Mouse (Mus musculus): ENCODE results near the gene Id2. TPM values are rescaled to one million over a fixed set of nuclear protein-coding genes. Genes with fewer than 3 reads are reported as not detected.

Id2 gene
- polyA plus RNA-seq (2015; fragmentation: Nextera tagmentation; extraction: Ambion mirVana), result 152 and 159 TPM in 2 replicates

- no peak for DNase-seq (ENCODE audit: low spot score)
Observed at GRCm38 (mm10) chr12:25097052-25097209, at the start of gene Id2. TSS of gene Id2 (minus strand) at chr12:25097140.

GRCm38 (mm10) chr12:25145344-25145698, 48.4 kb upstream of the Id2 start:
- DNase-seq (ENCODE audit: low spot score), result no peak

GRCm38 (mm10) chr12:25144591-25145343, 47.8 kb upstream of the Id2 start:
- DNase-seq (ENCODE audit: low spot score), result no peak

GRCm38 (mm10) chr12:25143492-25143891, 46.6 kb upstream of the Id2 start:
- no peak for DNase-seq (ENCODE audit: low spot score)

- no peak for DNase-seq (ENCODE audit: low spot score)
Observed at GRCm38 (mm10) chr12:25142251-25142650, 45.3 kb upstream of the Id2 start.

- no peak for DNase-seq (ENCODE audit: low spot score)
Observed at GRCm38 (mm10) chr12:25141311-25141710, 44.4 kb upstream of the Id2 start.

GRCm38 (mm10) chr12:25140115-25140514, 43.2 kb upstream of the Id2 start:
- DNase-seq (ENCODE audit: low spot score), result no peak

GRCm38 (mm10) chr12:25138616-25139015, 41.7 kb upstream of the Id2 start:
- no peak for DNase-seq (ENCODE audit: low spot score)

- peak; percentile 40 for DNase-seq (ENCODE audit: low spot score)
Observed at GRCm38 (mm10) chr12:25132046-25132445, 35.1 kb upstream of the Id2 start.

GRCm38 (mm10) chr12:25127629-25128028, 30.7 kb upstream of the Id2 start:
- DNase-seq (ENCODE audit: low spot score), result no peak

GRCm38 (mm10) chr12:25126228-25126627, 29.3 kb upstream of the Id2 start:
- DNase-seq (ENCODE audit: low spot score), result no peak

- DNase-seq (ENCODE audit: low spot score), result no peak
Observed at GRCm38 (mm10) chr12:25125239-25125776, 28.4 kb upstream of the Id2 start.

GRCm38 (mm10) chr12:25124431-25125238, 27.7 kb upstream of the Id2 start:
- no peak for DNase-seq (ENCODE audit: low spot score)

- DNase-seq (ENCODE audit: low spot score), result no peak
Observed at GRCm38 (mm10) chr12:25120753-25121152, 23.8 kb upstream of the Id2 start.

GRCm38 (mm10) chr12:25119278-25119677, 22.3 kb upstream of the Id2 start:
- DNase-seq (ENCODE audit: low spot score), result no peak

- DNase-seq (ENCODE audit: low spot score), result peak; percentile 54
Observed at GRCm38 (mm10) chr12:25117856-25118511, 21.0 kb upstream of the Id2 start.

GRCm38 (mm10) chr12:25116126-25116525, 19.2 kb upstream of the Id2 start:
- DNase-seq (ENCODE audit: low spot score), result no peak

- no peak for DNase-seq (ENCODE audit: low spot score)
Observed at GRCm38 (mm10) chr12:25114426-25114825, 17.5 kb upstream of the Id2 start.

GRCm38 (mm10) chr12:25113357-25113756, 16.4 kb upstream of the Id2 start:
- no peak for DNase-seq (ENCODE audit: low spot score)

- no peak for DNase-seq (ENCODE audit: low spot score)
Observed at GRCm38 (mm10) chr12:25112806-25113205, 15.9 kb upstream of the Id2 start.

- DNase-seq (ENCODE audit: low spot score), result no peak
Observed at GRCm38 (mm10) chr12:25110682-25111078, 13.7 kb upstream of the Id2 start.

GRCm38 (mm10) chr12:25109971-25110681, 13.2 kb upstream of the Id2 start:
- DNase-seq (ENCODE audit: low spot score), result no peak
